Mouse (Mus musculus): Measurements from ENCODE around the gene Phactr1. TPM values are rescaled to one million over a fixed set of nuclear protein-coding genes. Genes with fewer than 3 reads are reported as not detected.

Phactr1 gene
- total and polyA plus RNA-seq, 3 experiments: not detected

- no peaks in the 10 kb centered on the region for H3K4me1 ChIP-seq (ENCODE audit: control insufficient read depth in 1 of 2, insufficient read depth in 2 of 2, low read length in 2 of 2)
- H3K9ac ChIP-seq (ENCODE audit: control insufficient read depth, low read depth, low read length, poor library complexity, severe bottlenecking): no peak overlapping the region
- H3K36me3 ChIP-seq (ENCODE audit: control insufficient read depth in 1 of 2, insufficient read depth in 2 of 2, low read length in 2 of 2): no peaks in the 10 kb centered on the region
- DNase-seq (ENCODE audit: low read depth, low spot score): peak; percentile 6
- H3K9me3 ChIP-seq (replicated peaks; ENCODE audit: insufficient read depth, low read length): no peaks in the 10 kb centered on the region
- no peak overlapping the region for H3K27ac ChIP-seq (ENCODE audit: control insufficient read depth, low read depth, low read length)
- TF ChIP-seq SIN3A (IDR thresholded peaks at IDR 0.05; ENCODE audit: low read length) (no peak), SMC3 (IDR thresholded peaks at IDR 0.05; ENCODE audit: low read depth, low read length) (peak; percentile 30), UBTF (IDR thresholded peaks at IDR 0.05; ENCODE audit: borderline replicate concordance, insufficient read depth, low read depth, low read length) (no peak), ZC3H11A (IDR thresholded peaks at IDR 0.05; ENCODE audit: low read depth, low read length) (no peak), TBP (IDR thresholded peaks at IDR 0.05; ENCODE audit: low read depth, low read length) (no peak), ETS1 (IDR thresholded peaks at IDR 0.05; ENCODE audit: low read depth, low read length) (no peak), BHLHE40 (IDR thresholded peaks at IDR 0.05; ENCODE audit: borderline replicate concordance, low read depth, low read length) (no peak), RAD21 (IDR thresholded peaks at IDR 0.05; ENCODE audit: low read depth, low read length) (peak; percentile 27), MYB (IDR thresholded peaks at IDR 0.05; ENCODE audit: low read depth, low read length) (no peak), ELF1 (IDR thresholded peaks at IDR 0.05; ENCODE audit: low read depth, low read length) (no peak), ZKSCAN1 (IDR thresholded peaks at IDR 0.05; ENCODE audit: low read depth, low read length) (no peak), CTCF (IDR thresholded peaks at IDR 0.05 in 2 of 3, conservative IDR thresholded peaks at IDR 0.05 in 1 of 3; ENCODE audit: control insufficient read depth in 1 of 3, insufficient read depth in 1 of 3, low read depth in 2 of 3, low read length in 3 of 3, poor library complexity in 1 of 3, severe bottlenecking in 1 of 3) (peak; percentile 40 to 58 (median 45)), EP300 (IDR thresholded peaks at IDR 0.05; ENCODE audit: low read depth in 1 of 2, low read length in 2 of 2) (no peak)
- H3K4me3 ChIP-seq (ENCODE audit: control insufficient read depth in 1 of 2, insufficient read depth in 1 of 2, low read depth in 2 of 2, low read length in 2 of 2): no peak overlapping the region
- H3K27me3 ChIP-seq (ENCODE audit: control insufficient read depth in 1 of 2, insufficient read depth in 2 of 2, low read length in 2 of 2): no peaks in the 10 kb centered on the region
- H3K79me2 ChIP-seq (ENCODE audit: control insufficient read depth, insufficient read depth, low read length, poor library complexity): no peaks in the 10 kb centered on the region
Measured at GRCm38 (mm10) chr13:42792279-42792678, 111.9 kb downstream of the Phactr1 start.

- TF ChIP-seq MAX (IDR thresholded peaks at IDR 0.05; ENCODE audit: low read length) (no peak), USF2 (IDR thresholded peaks at IDR 0.05; ENCODE audit: borderline replicate concordance in 1 of 2, insufficient read depth in 1 of 2, low read depth in 1 of 2, low read length in 2 of 2) (no peak), E2F4 (IDR thresholded peaks at IDR 0.05; ENCODE audit: borderline replicate concordance, low read depth, low read length) (no peak), MAFK (IDR thresholded peaks at IDR 0.05; ENCODE audit: borderline replicate concordance, low read depth, low read length) (no peak), EP300 (IDR thresholded peaks at IDR 0.05; ENCODE audit: low read depth in 1 of 2, low read length in 2 of 2) (no peak), NRF1 (IDR thresholded peaks at IDR 0.05; ENCODE audit: insufficient read depth, low read depth, low read length, poor library complexity, severe bottlenecking) (no peak)
- Histone ChIP-seq H3K27ac (ENCODE audit: control insufficient read depth, low read depth, low read length) (no peak overlapping the region), H3K4me3 (ENCODE audit: control insufficient read depth in 1 of 2, insufficient read depth in 1 of 2, low read depth in 2 of 2, low read length in 2 of 2) (no peak overlapping the region), H3K79me2 (ENCODE audit: control insufficient read depth, insufficient read depth, low read length, poor library complexity) (no peaks in the 10 kb centered on the region), H3K27me3 (ENCODE audit: control insufficient read depth in 1 of 2, insufficient read depth in 2 of 2, low read length in 2 of 2) (no peaks in the 10 kb centered on the region), H3K36me3 (ENCODE audit: control insufficient read depth in 1 of 2, insufficient read depth in 2 of 2, low read length in 2 of 2) (no peaks in the 10 kb centered on the region), H3K4me1 (ENCODE audit: control insufficient read depth in 1 of 2, insufficient read depth in 2 of 2, low read length in 2 of 2) (no peaks in the 10 kb centered on the region), H3K9ac (ENCODE audit: control insufficient read depth, low read depth, low read length, poor library complexity, severe bottlenecking) (no peak overlapping the region), H3K9me3 (replicated peaks; ENCODE audit: insufficient read depth, low read length) (no peaks in the 10 kb centered on the region)
- DNase-seq (ENCODE audit: low read depth, low spot score): no peak
Measured at GRCm38 (mm10) chr13:42800523-42800922, 120.1 kb downstream of the Phactr1 start.
